Mouse (Mus musculus) small intestine, adult 2 months (tissue): Measurements from ENCODE around the gene Satb2.

ENCODE experiments used
- CTCF ChIP-seq: fragments of 200-500 bp; IDR thresholded peaks from 2 replicates; pipeline ENCODE4 v1.5.1; 2012; ENCODE audit warnings: low read depth, mild to moderate bottlenecking, control low read depth, inconsistent platforms, low read length, moderate library complexity, mixed read lengths; ENCODE audit not compliant: insufficient replicate concordance, insufficient read length; ENCODE audit errors: extremely low read depth
- POLR2A ChIP-seq: fragments of 200-500 bp; IDR thresholded peaks from 2 replicates; pipeline ENCODE4 v1.6.1; 2012; ENCODE audit warnings: low read depth, mild to moderate bottlenecking, control low read depth, inconsistent platforms, low read length, moderate library complexity

DNA sequence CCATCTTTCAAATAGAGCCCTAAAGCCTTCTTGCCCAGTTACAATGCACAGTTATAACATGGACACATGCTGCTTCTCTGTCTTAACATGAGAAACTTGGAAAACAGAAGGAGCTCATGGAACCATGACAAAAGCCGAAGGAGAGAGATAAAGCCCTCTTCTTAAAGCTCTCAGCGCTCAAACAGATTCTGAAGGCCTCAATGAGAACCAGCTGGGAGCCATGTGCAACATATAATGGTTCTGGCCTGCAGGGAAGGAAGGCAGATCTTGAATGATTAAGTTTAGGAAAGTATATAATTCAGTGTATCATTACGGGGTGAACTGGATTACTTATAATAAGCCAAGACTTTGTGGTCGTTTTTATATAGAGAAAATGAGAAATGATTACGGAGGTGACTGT lies 172.4 kb downstream of the Satb2 start:
- no peak for TF ChIP-seq CTCF
- TF ChIP-seq POLR2A, result no peak
